ENCODE assay signal across 7 mouse cellular contexts in genomic region chr4:83526270-83526987, GRCm38 (mm10). TPM values are rescaled to one million over a fixed set of nuclear protein-coding genes. Genes with fewer than 3 reads are reported as not detected.
DNase-seq lines count a peak whose midpoint lies in the region; ATAC-seq lines count a peak whose summit lies in the region.

No protein-coding gene starts in this region.

- peak; percentile 58 for DNase-seq in NIH3T3 (ENCODE audit: low read depth)
- no peak for DNase-seq in thymus, adult 18-20 months
- DNase-seq in natural killer cell, adult 2 months (ENCODE audit: low spot score in 2 of 2): no peak

- H3K27me3 ChIP-seq in embryonic facial prominence, embryonic 12.5 days: no peaks in the 10 kb centered on the region
- H3K27me3 ChIP-seq in hindbrain, embryonic 13.5 days: no peaks in the 10 kb centered on the region
- H3K27me3 ChIP-seq in liver, embryonic 16.5 days (ENCODE audit: control insufficient read depth, insufficient read depth, low read depth, low read length): no peaks in the 10 kb centered on the region
- H3K27me3 ChIP-seq in stomach, embryonic 16.5 days (ENCODE audit: control insufficient read depth, insufficient read depth, low read length): no peaks in the 10 kb centered on the region

- 12% methylated on average over 13 of the region's 13 CpGs for WGBS in embryonic facial prominence, embryonic 12.5 days
- 13% methylated on average over 13 of the region's 13 CpGs for whole genome bisulfite sequencing in hindbrain, embryonic 13.5 days
- WGBS in liver, embryonic 16.5 days (ENCODE audit: insufficient replicate concordance): 19% methylated on average over 13 of the region's 13 CpGs
- WGBS in stomach, embryonic 16.5 days: 7% methylated on average over 13 of the region's 13 CpGs

- no peak overlapping the region for H3K9ac ChIP-seq in embryonic facial prominence, embryonic 12.5 days
- H3K9ac ChIP-seq in hindbrain, embryonic 13.5 days: peak overlapping the region; percentile 49; the same call in 1 of the 2 replicates
- no peak overlapping the region; the same call in 1 of the 2 replicates for H3K9ac ChIP-seq in liver, embryonic 16.5 days (ENCODE audit: low read depth, low read length)
- H3K9ac ChIP-seq in stomach, embryonic 16.5 days (ENCODE audit: low read length): no peak overlapping the region

- H3K4me2 ChIP-seq in embryonic facial prominence, embryonic 12.5 days (replicated peaks): peak overlapping the region; percentile 60
- peak overlapping the region; percentile 85 for H3K4me2 ChIP-seq in hindbrain, embryonic 13.5 days
- H3K4me2 ChIP-seq in liver, embryonic 16.5 days (ENCODE audit: low read depth, low read length): peak overlapping the region; percentile 99
- peak overlapping the region; percentile 94 for H3K4me2 ChIP-seq in stomach, embryonic 16.5 days (ENCODE audit: low read depth, low read length)

- H3K27ac ChIP-seq in embryonic facial prominence, embryonic 12.5 days: 0 out of 2 replicates have a peak overlapping the region, but pooled peaks have one; percentile 23
- no peak overlapping the region for H3K27ac ChIP-seq in hindbrain, embryonic 13.5 days
- H3K27ac ChIP-seq in liver, embryonic 16.5 days (ENCODE audit: low read length): no peak overlapping the region
- no peak overlapping the region for H3K27ac ChIP-seq in stomach, embryonic 16.5 days (ENCODE audit: low read length)

- H3K4me3 ChIP-seq in embryonic facial prominence, embryonic 12.5 days: peak overlapping the region; percentile 77
- peak overlapping the region; percentile 72 for H3K4me3 ChIP-seq in hindbrain, embryonic 13.5 days
- peak overlapping the region; percentile 93 for H3K4me3 ChIP-seq in liver, embryonic 16.5 days (ENCODE audit: low read depth, low read length)
- peak overlapping the region; percentile 78 for H3K4me3 ChIP-seq in stomach, embryonic 16.5 days (replicated peaks; ENCODE audit: low read length)

- H3K9me3 ChIP-seq in embryonic facial prominence, embryonic 12.5 days: no peaks in the 10 kb centered on the region
- no peaks in the 10 kb centered on the region for H3K9me3 ChIP-seq in hindbrain, embryonic 13.5 days
- 0 out of 2 replicates have a peak, but pooled peaks cover 3% of the 10 kb centered on the region for H3K9me3 ChIP-seq in liver, embryonic 16.5 days (replicated peaks; ENCODE audit: control insufficient read depth, low read length)
- H3K9me3 ChIP-seq in stomach, embryonic 16.5 days (replicated peaks; ENCODE audit: control insufficient read depth, low read length): no peaks in the 10 kb centered on the region

- H3K4me1 ChIP-seq in embryonic facial prominence, embryonic 12.5 days: no peaks in the 10 kb centered on the region
- peaks cover 18% of the 10 kb centered on the region for H3K4me1 ChIP-seq in hindbrain, embryonic 13.5 days (replicated peaks)
- H3K4me1 ChIP-seq in liver, embryonic 16.5 days (ENCODE audit: control insufficient read depth, low read depth, low read length): peaks cover 25% of the 10 kb centered on the region
- H3K4me1 ChIP-seq in stomach, embryonic 16.5 days (ENCODE audit: control insufficient read depth, insufficient read depth, low read length): peaks cover 3% of the 10 kb centered on the region; the same call in 1 of the 2 replicates

- H3K36me3 ChIP-seq in embryonic facial prominence, embryonic 12.5 days: no peaks in the 10 kb centered on the region
- H3K36me3 ChIP-seq in hindbrain, embryonic 13.5 days: no peaks in the 10 kb centered on the region
- H3K36me3 ChIP-seq in liver, embryonic 16.5 days (ENCODE audit: control insufficient read depth, insufficient read depth): no peaks in the 10 kb centered on the region
- no peaks in the 10 kb centered on the region for H3K36me3 ChIP-seq in stomach, embryonic 16.5 days (ENCODE audit: control insufficient read depth, insufficient read depth, low read length)

- no peak for ATAC-seq in embryonic facial prominence, embryonic 12.5 days (ENCODE audit: insufficient number of reproducible peaks, insufficient read depth, low FRiP score, low TSS enrichment)
- no peak for ATAC-seq in hindbrain, embryonic 13.5 days (ENCODE audit: low FRiP score)
- no peak for ATAC-seq in liver, embryonic 16.5 days (ENCODE audit: low read depth)
- ATAC-seq in stomach, embryonic 16.5 days (ENCODE audit: insufficient read depth, low FRiP score): no peak

RNA-seq across cellular contexts. Expression of gene Ccdc171, which starts 1.1 kb away (rescaled TPM):
- polyA plus RNA-seq in embryonic facial prominence, embryonic 12.5 days (2016; fragmentation: Nextera tagmentation; extraction: Ambion mirVana): 6.3 and 8.1 TPM in 2 replicates
- 4.1 and 5.0 TPM in 2 replicates for polyA plus RNA-seq in hindbrain, embryonic 13.5 days (2015; fragmentation: Nextera tagmentation; extraction: Ambion mirVana)
- polyA plus RNA-seq in liver, embryonic 16.5 days (2015; fragmentation: Nextera tagmentation; extraction: Ambion mirVana): 0.98 and 1.0 TPM in 2 replicates
- 3.7 and 4.2 TPM in 2 replicates for polyA plus RNA-seq in stomach, embryonic 16.5 days (2015; fragmentation: Nextera tagmentation; extraction: Ambion mirVana)

RNA-seq across cellular contexts. Expression of gene Psip1, which starts 40.2 kb away (rescaled TPM):
- polyA plus RNA-seq in embryonic facial prominence, embryonic 12.5 days (2016; fragmentation: Nextera tagmentation; extraction: Ambion mirVana): 274 and 306 TPM in 2 replicates
- 289 and 292 TPM in 2 replicates for polyA plus RNA-seq in hindbrain, embryonic 13.5 days (2015; fragmentation: Nextera tagmentation; extraction: Ambion mirVana)
- 36.1 and 38.4 TPM in 2 replicates for polyA plus RNA-seq in liver, embryonic 16.5 days (2015; fragmentation: Nextera tagmentation; extraction: Ambion mirVana)
- 61.7 and 72.9 TPM in 2 replicates for polyA plus RNA-seq in stomach, embryonic 16.5 days (2015; fragmentation: Nextera tagmentation; extraction: Ambion mirVana)
